Mouse (Mus musculus): ENCODE data around the gene Gpc4. TPM values are rescaled to one million over a fixed set of nuclear protein-coding genes. Genes with fewer than 3 reads are reported as not detected.

Gene Gpc4
- polyA plus RNA-seq, 1 experiment from 2014 or later = not detected

Other genes starting within 250 kb of the Gpc4 start
- gene 1700080O16Rik, start 192.5 kb downstream of the Gpc4 start, polyA plus RNA-seq (2018) = not detected in 3 replicates

All from macrophage (primary cell).